Mouse (Mus musculus) CH12.LX (cell line): ENCODE data around the gene BC004004.

ENCODE experiments used
- CTCF ChIP-seq, 2 experiments: IDR thresholded peaks in 1 of 2; conservative IDR thresholded peaks in 1 of 2; 2 replicates each; pipeline ENCODE4 v1.5.1; 2011 to 2012; ENCODE audit warnings: low read depth in 2 of 2, low read length in 2 of 2, improper control_type of control experiment in 1 of 2, inconsistent platforms in 1 of 2, mild to moderate bottlenecking in 1 of 2, moderate library complexity in 1 of 2
- ELF1 ChIP-seq: IDR thresholded peaks from 2 replicates; pipeline ENCODE4 v1.6.1; 2014; ENCODE audit warnings: low read depth, mild to moderate bottlenecking, inconsistent platforms, low read length, improper control_type of control experiment
- EP300 ChIP-seq: IDR thresholded peaks from 2 replicates; pipeline ENCODE4 v1.6.1; 2011; ENCODE audit warnings: low read length, improper control_type of control experiment
- MAX ChIP-seq: IDR thresholded peaks from 2 replicates; pipeline ENCODE4 v1.6.1; 2011; ENCODE audit warnings: low read length, improper control_type of control experiment
- RCOR1 ChIP-seq: conservative IDR thresholded peaks from 2 replicates; pipeline ENCODE4 v1.6.1; 2012; ENCODE audit warnings: low read depth, mild to moderate bottlenecking, inconsistent platforms, low read length, improper control_type of control experiment
- UBTF ChIP-seq: IDR thresholded peaks from 2 replicates; pipeline ENCODE4 v1.6.1; 2012; ENCODE audit warnings: low read depth, mild to moderate bottlenecking, inconsistent platforms, low read length, improper control_type of control experiment, moderate library complexity
- USF1 ChIP-seq: IDR thresholded peaks from 2 replicates; pipeline ENCODE4 v1.6.1; 2014; ENCODE audit warnings: low read depth, mild to moderate bottlenecking, inconsistent platforms, low read length, improper control_type of control experiment

- TF ChIP-seq MAX (no peak), CTCF (conservative IDR thresholded peaks at IDR 0.05 in 1 of 2, IDR thresholded peaks at IDR 0.05 in 1 of 2; ENCODE audit: low read depth in 2 of 2, low read length in 2 of 2) (no peak), RCOR1 (no peak), UBTF (no peak), USF1 (no peak), EP300 (no peak), ELF1 (no peak)
Measured at GRCm38 (mm10) chr17:29244912-29245311, 23.7 kb upstream of the BC004004 start.
